Mouse (Mus musculus): ENCODE data around the gene Rab40c.
A peak's percentile ranks its signal among the peaks of the same experiment; 100 is the strongest.

Gene Rab40c

GRCm38 (mm10) chr17:25900193-25900592 lies 19.3 kb downstream of the Rab40c start:
- DNase-seq (ENCODE audit: low spot score): no peak

- DNase-seq (ENCODE audit: low spot score): no peak
Observed at GRCm38 (mm10) chr17:25895891-25896290, 23.6 kb downstream of the Rab40c start.

GRCm38 (mm10) chr17:25895415-25895814 lies 24.1 kb downstream of the Rab40c start:
- no peak for DNase-seq (ENCODE audit: low spot score)

GRCm38 (mm10) chr17:25893975-25894617 lies 25.4 kb downstream of the Rab40c start:
- peak; percentile 43 for DNase-seq (ENCODE audit: low spot score)

- no peak for DNase-seq (ENCODE audit: low spot score)
Observed at GRCm38 (mm10) chr17:25888837-25889236, 30.7 kb downstream of the Rab40c start.

GRCm38 (mm10) chr17:25887467-25887866 lies 32.1 kb downstream of the Rab40c start:
- DNase-seq (ENCODE audit: low spot score): no peak

- DNase-seq (ENCODE audit: low spot score): no peak
Observed at GRCm38 (mm10) chr17:25886806-25887205, 32.7 kb downstream of the Rab40c start.

- no peak for DNase-seq (ENCODE audit: low spot score)
Observed at GRCm38 (mm10) chr17:25885636-25886035, 33.9 kb downstream of the Rab40c start.

- no peak for DNase-seq (ENCODE audit: low spot score)
Observed at GRCm38 (mm10) chr17:25883824-25884223, 35.7 kb downstream of the Rab40c start.

- DNase-seq (ENCODE audit: low spot score): no peak
Observed at GRCm38 (mm10) chr17:25883268-25883667, 36.3 kb downstream of the Rab40c start.

- no peak for DNase-seq (ENCODE audit: low spot score)
Observed at GRCm38 (mm10) chr17:25882306-25882705, 37.2 kb downstream of the Rab40c start.

GRCm38 (mm10) chr17:25881691-25882090 lies 37.8 kb downstream of the Rab40c start:
- no peak for DNase-seq (ENCODE audit: low spot score)

GRCm38 (mm10) chr17:25880913-25881641 lies 38.5 kb downstream of the Rab40c start:
- no peak for DNase-seq (ENCODE audit: low spot score)

GRCm38 (mm10) chr17:25880196-25880910 lies 39.2 kb downstream of the Rab40c start, which contains the start of gene Wfikkn1:
Gene Wfikkn1, minus strand, starts transcription at chr17:25880858.
- DNase-seq (ENCODE audit: low spot score): no peak

GRCm38 (mm10) chr17:25879750-25880149 lies 39.8 kb downstream of the Rab40c start:
- DNase-seq (ENCODE audit: low spot score): no peak

GRCm38 (mm10) chr17:25879261-25879660 lies 40.3 kb downstream of the Rab40c start:
- no peak for DNase-seq (ENCODE audit: low spot score)

- DNase-seq (ENCODE audit: low spot score): no peak
Observed at GRCm38 (mm10) chr17:25878611-25879180, 40.8 kb downstream of the Rab40c start.

- no peak for DNase-seq (ENCODE audit: low spot score)
Observed at GRCm38 (mm10) chr17:25877741-25878610, 41.6 kb downstream of the Rab40c start.

- no peak for DNase-seq (ENCODE audit: low spot score)
Observed at GRCm38 (mm10) chr17:25877025-25877424, 42.5 kb downstream of the Rab40c start.

- no peak for DNase-seq (ENCODE audit: low spot score)
Observed at GRCm38 (mm10) chr17:25876347-25876915, 43.1 kb downstream of the Rab40c start.
